Mouse (Mus musculus): Measurements from ENCODE around the gene Cd8b1. TPM values are rescaled to one million over a fixed set of nuclear protein-coding genes. Genes with fewer than 3 reads are reported as not detected.

Cd8b1 gene
- polyA plus RNA-seq, 1 experiment from 2014 or later, result 0.14 TPM

DNA sequence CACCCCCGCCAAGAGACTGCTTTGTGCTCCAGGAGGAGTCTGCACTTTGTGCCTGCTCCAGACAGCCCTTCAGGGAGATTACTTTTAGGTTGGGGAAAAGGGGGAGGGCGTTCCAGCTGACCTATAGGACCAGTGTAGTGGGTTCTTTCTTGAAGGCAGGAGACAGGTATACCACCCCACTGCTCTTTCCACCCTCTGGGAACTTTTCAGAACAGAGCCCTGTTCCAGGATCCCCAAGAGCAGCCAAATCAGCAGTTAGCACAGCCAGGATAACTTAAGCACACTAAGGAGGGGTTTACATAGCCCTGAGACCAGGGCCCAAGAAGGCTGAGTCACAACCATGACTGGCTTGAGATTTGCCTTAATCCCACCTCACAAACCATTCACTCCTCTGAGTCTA is 52.3 kb downstream of the Cd8b1 start:
- no peak for ATAC-seq

DNA sequence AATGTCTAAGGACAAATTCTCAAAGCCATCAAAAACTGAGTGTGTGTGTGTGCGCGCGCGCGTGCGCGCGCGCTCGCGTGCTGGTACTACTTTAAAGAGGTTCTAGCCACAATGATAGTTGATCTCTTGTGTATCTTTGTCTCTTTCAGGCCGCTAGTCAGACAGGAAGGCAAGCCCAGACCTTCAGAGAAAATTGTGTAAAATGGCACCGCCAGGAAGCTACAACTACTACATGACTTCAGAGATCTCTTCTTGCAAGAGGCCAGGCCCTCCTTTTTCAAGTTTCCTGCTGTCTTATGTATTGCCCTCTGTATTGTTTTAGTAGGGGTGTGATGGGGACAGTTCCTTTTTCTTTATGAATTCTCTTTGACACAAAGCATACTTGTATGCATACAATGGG is 54.1 kb downstream of the Cd8b1 start:
- no peak for ATAC-seq
- Histone ChIP-seq H3K9ac (no peak overlapping the region), H3K36me3 (ENCODE audit: poor library complexity, severe bottlenecking) (no peaks in the 10 kb centered on the region), H3K4me2 (no peak overlapping the region), H3K27ac (no peak overlapping the region), H3K9me3 (replicated peaks) (no peaks in the 10 kb centered on the region), H3K4me1 (no peaks in the 10 kb centered on the region), H3K4me3 (no peak overlapping the region), H3K27me3 (no peaks in the 10 kb centered on the region)
- 95% methylated on average over 13 of the region's 13 CpGs for WGBS

More for the DNA sequence above, 52.3 kb downstream of the Cd8b1 start:
- Histone ChIP-seq H3K4me2 (no peak overlapping the region), H3K36me3 (ENCODE audit: poor library complexity, severe bottlenecking) (no peaks in the 10 kb centered on the region), H3K9me3 (replicated peaks) (no peaks in the 10 kb centered on the region), H3K27me3 (no peaks in the 10 kb centered on the region), H3K4me3 (no peak overlapping the region), H3K27ac (no peak overlapping the region), H3K4me1 (no peaks in the 10 kb centered on the region), H3K9ac (no peak overlapping the region)
- WGBS, result 84% methylated on average over 2 of the region's 2 CpGs

DNA sequence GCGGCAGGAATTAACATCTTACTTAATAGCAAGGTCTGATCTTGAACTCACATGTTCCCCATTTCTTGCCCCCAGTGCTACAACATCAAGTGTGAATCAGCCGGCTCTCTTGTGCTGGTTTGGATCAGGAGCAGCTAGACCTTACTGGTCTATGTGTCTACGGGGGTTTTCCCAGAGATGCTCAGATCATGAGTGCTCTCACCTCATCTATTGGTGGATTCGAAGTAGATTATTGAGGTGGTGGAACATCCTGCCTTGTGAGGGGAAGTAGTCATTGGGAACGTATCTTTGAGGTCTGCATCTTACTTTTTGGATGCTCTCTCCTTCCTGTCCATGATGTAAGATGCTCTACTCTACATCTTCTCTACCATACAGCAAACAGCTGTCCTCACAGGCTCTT is 59.1 kb downstream of the Cd8b1 start:
- no peak for ATAC-seq
- Histone ChIP-seq H3K4me1 (no peaks in the 10 kb centered on the region), H3K9ac (no peak overlapping the region), H3K4me3 (no peak overlapping the region), H3K27ac (no peak overlapping the region), H3K4me2 (no peak overlapping the region), H3K9me3 (replicated peaks) (no peaks in the 10 kb centered on the region), H3K36me3 (ENCODE audit: poor library complexity, severe bottlenecking) (no peaks in the 10 kb centered on the region), H3K27me3 (no peaks in the 10 kb centered on the region)
- WGBS, result 95% methylated on average over 5 of the region's 5 CpGs

Other genes starting within 250 kb of the Cd8b1 start
- 2.9 and 4.6 TPM in 2 replicates for gene Thnsl2, start 178.3 kb upstream of the Cd8b1 start, polyA plus RNA-seq (2015; fragmentation: Nextera tagmentation; extraction: Ambion mirVana)
- not detected in 2 replicates for gene Fabp1, start 123.0 kb upstream of the Cd8b1 start, polyA plus RNA-seq (2015; fragmentation: Nextera tagmentation; extraction: Ambion mirVana)
- gene Krcc1, start 51.1 kb upstream of the Cd8b1 start, polyA plus RNA-seq (2015; fragmentation: Nextera tagmentation; extraction: Ambion mirVana), result 24.1 and 24.3 TPM in 2 replicates
- gene Smyd1, start 555 bp upstream of the Cd8b1 start, polyA plus RNA-seq (2015; fragmentation: Nextera tagmentation; extraction: Ambion mirVana), result 0.05 and 0.98 TPM in 2 replicates
- gene Cd8a, start 50.6 kb downstream of the Cd8b1 start, polyA plus RNA-seq (2015; fragmentation: Nextera tagmentation; extraction: Ambion mirVana), result not detected in 2 replicates
- gene Rmnd5a, start 117.8 kb downstream of the Cd8b1 start, polyA plus RNA-seq (2015; fragmentation: Nextera tagmentation; extraction: Ambion mirVana), result 6.8 and 9.0 TPM in 2 replicates
- gene Rnf103, start 171.1 kb downstream of the Cd8b1 start, polyA plus RNA-seq (2015; fragmentation: Nextera tagmentation; extraction: Ambion mirVana), result 16.9 and 18.8 TPM in 2 replicates
- 48.9 and 54.9 TPM in 2 replicates for gene Chmp3, start 221.0 kb downstream of the Cd8b1 start, polyA plus RNA-seq (2015; fragmentation: Nextera tagmentation; extraction: Ambion mirVana)

All from forebrain, embryonic 13.5 days (tissue).